Mouse (Mus musculus): Measurements from ENCODE around the gene Tmem130. TPM values are rescaled to one million over a fixed set of nuclear protein-coding genes. Genes with fewer than 3 reads are reported as not detected.
A peak's percentile ranks its signal among the peaks of the same experiment; 100 is the strongest.
"Not testable (repeated sequence)": the region's sequence is repeated elsewhere in the genome, so short reads cannot be mapped to it uniquely, and the experiment has no call there.

Tmem130 gene
- polyA plus RNA-seq, 1 experiment from 2014 or later: 270 TPM

GRCm38 (mm10) chr5:144773231-144773630 is 11.6 kb upstream of the Tmem130 start:
- Histone ChIP-seq H3K9ac (replicated peaks; ENCODE audit: low read length) (no peak overlapping the region), H3K9me3 (ENCODE audit: control insufficient read depth, low read length) (no peaks in the 10 kb centered on the region), H3K27ac (replicated peaks; ENCODE audit: low read depth, low read length) (no peak overlapping the region), H3K36me3 (ENCODE audit: control insufficient read depth, insufficient read depth, low read length) (peaks cover 62% of the 10 kb centered on the region), H3K27me3 (ENCODE audit: control insufficient read depth, insufficient read depth, low read length) (no peaks in the 10 kb centered on the region), H3K4me2 (ENCODE audit: low read length) (no peak overlapping the region), H3K4me3 (replicated peaks; ENCODE audit: low read depth, low read length) (no peak overlapping the region), H3K4me1 (ENCODE audit: control insufficient read depth, insufficient read depth, low read length) (peaks cover 11% of the 10 kb centered on the region)
- WGBS: 94% methylated on average over 6 of the region's 6 CpGs
- ATAC-seq (ENCODE audit: low FRiP score, low TSS enrichment): no peak
- no peak for DNase-seq

GRCm38 (mm10) chr5:144769067-144769482 is 7.5 kb upstream of the Tmem130 start:
- Histone ChIP-seq H3K36me3 (ENCODE audit: control insufficient read depth, insufficient read depth, low read length) (peaks cover 31% of the 10 kb centered on the region), H3K27ac (replicated peaks; ENCODE audit: low read depth, low read length) (peak overlapping the region; percentile 96; the same call in 1 of the 2 replicates), H3K4me2 (ENCODE audit: low read length) (peak overlapping the region; percentile 71), H3K27me3 (ENCODE audit: control insufficient read depth, insufficient read depth, low read length) (no peaks in the 10 kb centered on the region), H3K4me3 (replicated peaks; ENCODE audit: low read depth, low read length) (peak overlapping the region; percentile 78), H3K4me1 (ENCODE audit: control insufficient read depth, insufficient read depth, low read length) (peaks cover 11% of the 10 kb centered on the region), H3K9me3 (ENCODE audit: control insufficient read depth, low read length) (no peaks in the 10 kb centered on the region), H3K9ac (replicated peaks; ENCODE audit: low read length) (peak overlapping the region; percentile 87)
- 30% methylated on average over 8 of the region's 8 CpGs for WGBS
- DNase-seq (no peak), ATAC-seq (ENCODE audit: low FRiP score, low TSS enrichment) (peak; percentile 14)

- under 1% methylated on average over 92 of the region's 92 CpGs for WGBS
- Histone ChIP-seq H3K9me3 (ENCODE audit: control insufficient read depth, low read length) (no peaks in the 10 kb centered on the region), H3K27ac (replicated peaks; ENCODE audit: low read depth, low read length) (peak overlapping the region; percentile 96), H3K4me2 (ENCODE audit: low read length) (peak overlapping the region; percentile 71), H3K4me1 (ENCODE audit: control insufficient read depth, insufficient read depth, low read length) (peaks cover 11% of the 10 kb centered on the region), H3K36me3 (ENCODE audit: control insufficient read depth, insufficient read depth, low read length) (peaks cover 22% of the 10 kb centered on the region), H3K27me3 (ENCODE audit: control insufficient read depth, insufficient read depth, low read length) (no peaks in the 10 kb centered on the region), H3K9ac (replicated peaks; ENCODE audit: low read length) (peak overlapping the region; percentile 87), H3K4me3 (replicated peaks; ENCODE audit: low read depth, low read length) (peak overlapping the region; percentile 78)
- peak; percentile 90 for ATAC-seq (ENCODE audit: low FRiP score, low TSS enrichment)
- peak; percentile 95 for DNase-seq
These were observed 6.6 kb upstream of the Tmem130 start for GRCm38 (mm10) chr5:144767911-144768841.

- WGBS: 82% methylated on average over 14 of the region's 15 CpGs
- peak within 1 kb of the TSS; percentile 87 for H3K9ac ChIP-seq (replicated peaks; ENCODE audit: low read length)
- DNase-seq; H3K27me3 ChIP-seq (ENCODE audit: control insufficient read depth, insufficient read depth, low read length); H3K9me3 ChIP-seq (ENCODE audit: control insufficient read depth, low read length): not testable (repeated sequence)
- peak within 1 kb of the TSS; percentile 96 for H3K27ac ChIP-seq (replicated peaks; ENCODE audit: low read depth, low read length)
- H3K4me3 ChIP-seq (replicated peaks; ENCODE audit: low read depth, low read length): peak within 1 kb of the TSS; percentile 78
- peak; percentile 3; the same call in 1 of the 2 replicates for ATAC-seq (ENCODE audit: low FRiP score, low TSS enrichment)
- peak within 1 kb of the TSS; percentile 71 for H3K4me2 ChIP-seq (ENCODE audit: low read length)
- peaks cover 15% of the 10 kb centered on the region for H3K36me3 ChIP-seq (ENCODE audit: control insufficient read depth, insufficient read depth, low read length)
- peaks cover 11% of the 10 kb centered on the region for H3K4me1 ChIP-seq (ENCODE audit: control insufficient read depth, insufficient read depth, low read length)
These were observed 5.6 kb upstream of the Tmem130 start, which contains the start of gene Trrap for GRCm38 (mm10) chr5:144767106-144767798. Gene Trrap, plus strand, starts transcription at chr5:144767732.

- WGBS: 89% methylated on average over 11 of the region's 11 CpGs
- H3K27me3 ChIP-seq (ENCODE audit: control insufficient read depth, insufficient read depth, low read length): no peaks in the 10 kb centered on the region
- H3K4me3 ChIP-seq (replicated peaks; ENCODE audit: low read depth, low read length): no peak overlapping the region
- no peak overlapping the region for H3K9ac ChIP-seq (replicated peaks; ENCODE audit: low read length)
- peaks cover 10% of the 10 kb centered on the region for H3K36me3 ChIP-seq (ENCODE audit: control insufficient read depth, insufficient read depth, low read length)
- H3K9me3 ChIP-seq (ENCODE audit: control insufficient read depth, low read length): no peaks in the 10 kb centered on the region
- no peak overlapping the region for H3K27ac ChIP-seq (replicated peaks; ENCODE audit: low read depth, low read length)
- no peak for DNase-seq
- peaks cover 11% of the 10 kb centered on the region for H3K4me1 ChIP-seq (ENCODE audit: control insufficient read depth, insufficient read depth, low read length)
- H3K4me2 ChIP-seq (ENCODE audit: low read length): no peak overlapping the region
- ATAC-seq (ENCODE audit: low FRiP score, low TSS enrichment): no peak
These were observed 5.0 kb upstream of the Tmem130 start for GRCm38 (mm10) chr5:144766646-144767045.

GRCm38 (mm10) chr5:144766026-144766425 is 4.4 kb upstream of the Tmem130 start:
- DNase-seq: no peak
- Histone ChIP-seq H3K4me2 (ENCODE audit: low read length) (no peak overlapping the region), H3K4me1 (ENCODE audit: control insufficient read depth, insufficient read depth, low read length) (peaks cover 11% of the 10 kb centered on the region), H3K9ac (replicated peaks; ENCODE audit: low read length) (no peak overlapping the region), H3K36me3 (ENCODE audit: control insufficient read depth, insufficient read depth, low read length) (peaks cover 4% of the 10 kb centered on the region), H3K4me3 (replicated peaks; ENCODE audit: low read depth, low read length) (no peak overlapping the region), H3K27me3 (ENCODE audit: control insufficient read depth, insufficient read depth, low read length) (no peaks in the 10 kb centered on the region), H3K27ac (replicated peaks; ENCODE audit: low read depth, low read length) (no peak overlapping the region), H3K9me3 (ENCODE audit: control insufficient read depth, low read length) (no peaks in the 10 kb centered on the region)
- ATAC-seq (ENCODE audit: low FRiP score, low TSS enrichment): no peak
- WGBS: 87% methylated on average over 7 of the region's 7 CpGs

- DNase-seq (peak; percentile 85), ATAC-seq (ENCODE audit: low FRiP score, low TSS enrichment) (peak; percentile 39; the same call in 1 of the 2 replicates)
- 5% methylated on average over 8 of the region's 8 CpGs for WGBS
These were observed 3.2 kb downstream of the Tmem130 start for GRCm38 (mm10) chr5:144758422-144758821.

GRCm38 (mm10) chr5:144757402-144757801 is 4.2 kb downstream of the Tmem130 start:
- H3K4me2 ChIP-seq (ENCODE audit: low read length): peak overlapping the region; percentile 58
- H3K36me3 ChIP-seq (ENCODE audit: control insufficient read depth, insufficient read depth, low read length): peaks cover 12% of the 10 kb centered on the region; the same call in 1 of the 2 replicates
- H3K4me1 ChIP-seq (ENCODE audit: control insufficient read depth, insufficient read depth, low read length): peaks cover 23% of the 10 kb centered on the region
- H3K4me3 ChIP-seq (replicated peaks; ENCODE audit: low read depth, low read length): no peak overlapping the region
- no peaks in the 10 kb centered on the region for H3K9me3 ChIP-seq (ENCODE audit: control insufficient read depth, low read length)
- no peaks in the 10 kb centered on the region for H3K27me3 ChIP-seq (ENCODE audit: control insufficient read depth, insufficient read depth, low read length)
- no peak for ATAC-seq (ENCODE audit: low FRiP score, low TSS enrichment)
- no peak for DNase-seq
- peak overlapping the region; percentile 55 for H3K27ac ChIP-seq (replicated peaks; ENCODE audit: low read depth, low read length)
- 90% methylated on average over 9 of the region's 9 CpGs for WGBS
- no peak overlapping the region for H3K9ac ChIP-seq (replicated peaks; ENCODE audit: low read length)

More at GRCm38 (mm10) chr5:144758422-144758821, 3.2 kb downstream of the Tmem130 start:
- H3K4me1 ChIP-seq (ENCODE audit: control insufficient read depth, insufficient read depth, low read length): peaks cover 23% of the 10 kb centered on the region
- peaks cover 11% of the 10 kb centered on the region; the same call in 1 of the 2 replicates for H3K36me3 ChIP-seq (ENCODE audit: control insufficient read depth, insufficient read depth, low read length)
- H3K9ac ChIP-seq (replicated peaks; ENCODE audit: low read length): no peak overlapping the region
- H3K9me3 ChIP-seq (ENCODE audit: control insufficient read depth, low read length): no peaks in the 10 kb centered on the region
- H3K4me2 ChIP-seq (ENCODE audit: low read length): peak overlapping the region; percentile 58
- 0 out of 2 replicates have a peak overlapping the region, but pooled peaks have one; percentile 7 for H3K4me3 ChIP-seq (replicated peaks; ENCODE audit: low read depth, low read length)
- peak overlapping the region; percentile 55 for H3K27ac ChIP-seq (replicated peaks; ENCODE audit: low read depth, low read length)
- H3K27me3 ChIP-seq (ENCODE audit: control insufficient read depth, insufficient read depth, low read length): no peaks in the 10 kb centered on the region
